Mouse (Mus musculus): Measurements from ENCODE around the gene Zfp54. TPM values are rescaled to one million over a fixed set of nuclear protein-coding genes. Genes with fewer than 3 reads are reported as not detected.
"Not testable (repeated sequence)": the region's sequence is repeated elsewhere in the genome, so short reads cannot be mapped to it uniquely, and the experiment has no call there.

Zfp54 gene
- 0.85 and 1.1 TPM in 2 replicates for total RNA-seq (2014; rRNA removed; ENCODE audit: low replicate concordance)
- 2.3 and 2.7 TPM in 2 replicates for polyA plus RNA-seq (2015; fragmentation: Nextera tagmentation; extraction: Ambion mirVana)

GRCm38 (mm10) chr17:21422664-21423599, at the start of gene Zfp54:
Gene Zfp54 (plus strand): TSS chr17:21423227.
- H3K27ac ChIP-seq (ENCODE audit: low read depth), result peak within 1 kb of the TSS; percentile 70
- peak within 1 kb of the TSS; percentile 84 for H3K4me2 ChIP-seq (ENCODE audit: low read depth, low read length)
- ATAC-seq (ENCODE audit: insufficient read depth, low read depth) (peak; percentile 99), DNase-seq (ENCODE audit: low spot score) (peak; percentile 68)
- WGBS, result 0% methylated on average over 22 of the region's 22 CpGs
- peaks cover 10% of the 10 kb centered on the region for H3K4me1 ChIP-seq (ENCODE audit: control insufficient read depth, insufficient read depth)
- peak within 1 kb of the TSS; percentile 50 for H3K9ac ChIP-seq (replicated peaks; ENCODE audit: low read depth, low read length)
- H3K9me3 ChIP-seq (replicated peaks; ENCODE audit: control insufficient read depth, low read length), result no peaks in the 10 kb centered on the region
- no peaks in the 10 kb centered on the region for H3K27me3 ChIP-seq (ENCODE audit: control insufficient read depth, insufficient read depth, low read length)
- TF ChIP-seq CTCF (IDR thresholded peaks at IDR 0.05; ENCODE audit: low read depth), result peak; percentile 84
- TF ChIP-seq EP300 (IDR thresholded peaks at IDR 0.05; ENCODE audit: low read depth), result no peak
- no peaks in the 10 kb centered on the region for H3K36me3 ChIP-seq (replicated peaks; ENCODE audit: control insufficient read depth, insufficient read depth, low read length)
- peak within 1 kb of the TSS; percentile 59 for H3K4me3 ChIP-seq (ENCODE audit: low read depth, low read length)

- H3K9ac ChIP-seq (replicated peaks; ENCODE audit: low read depth, low read length), result no peak overlapping the region
- no peak overlapping the region for H3K27ac ChIP-seq (ENCODE audit: low read depth)
- DNase-seq (ENCODE audit: low spot score), result no peak
- no peak overlapping the region for H3K4me3 ChIP-seq (ENCODE audit: low read depth, low read length)
- TF ChIP-seq CTCF (IDR thresholded peaks at IDR 0.05; ENCODE audit: low read depth) (no peak), EP300 (IDR thresholded peaks at IDR 0.05; ENCODE audit: low read depth) (no peak)
- H3K27me3 ChIP-seq (ENCODE audit: control insufficient read depth, insufficient read depth, low read length), result no peaks in the 10 kb centered on the region
- no peaks in the 10 kb centered on the region for H3K9me3 ChIP-seq (replicated peaks; ENCODE audit: control insufficient read depth, low read length)
- ATAC-seq (ENCODE audit: insufficient read depth, low read depth), result no peak
- no peak overlapping the region for H3K4me2 ChIP-seq (ENCODE audit: low read depth, low read length)
- WGBS, result 61% methylated on average over 1 of the region's 1 CpGs
- no peaks in the 10 kb centered on the region for H3K36me3 ChIP-seq (replicated peaks; ENCODE audit: control insufficient read depth, insufficient read depth, low read length)
- no peaks in the 10 kb centered on the region for H3K4me1 ChIP-seq (ENCODE audit: control insufficient read depth, insufficient read depth)
Measured at GRCm38 (mm10) chr17:21375311-21375710, 47.7 kb upstream of the Zfp54 start.

- peak within 1 kb of the TSS; percentile 36; the same call in 1 of the 2 replicates for H3K9ac ChIP-seq (replicated peaks; ENCODE audit: low read depth, low read length)
- H3K4me2 ChIP-seq (ENCODE audit: low read depth, low read length), result peak within 1 kb of the TSS; percentile 84
- DNase-seq (ENCODE audit: low spot score), result peak; percentile 74
- TF ChIP-seq EP300 (IDR thresholded peaks at IDR 0.05; ENCODE audit: low read depth) (no peak), CTCF (IDR thresholded peaks at IDR 0.05; ENCODE audit: low read depth) (peak; percentile 70)
- no peaks in the 10 kb centered on the region for H3K36me3 ChIP-seq (replicated peaks; ENCODE audit: control insufficient read depth, insufficient read depth, low read length)
- H3K27ac ChIP-seq (ENCODE audit: low read depth), result no peak within 1 kb of the TSS
- ATAC-seq (ENCODE audit: insufficient read depth, low read depth), result peak; percentile 95
- peaks cover 9% of the 10 kb centered on the region for H3K4me1 ChIP-seq (ENCODE audit: control insufficient read depth, insufficient read depth)
- H3K27me3 ChIP-seq (ENCODE audit: control insufficient read depth, insufficient read depth, low read length), result no peaks in the 10 kb centered on the region
- WGBS, result 3% methylated on average over 20 of the region's 20 CpGs
- H3K9me3 ChIP-seq (replicated peaks; ENCODE audit: control insufficient read depth, low read length), result no peaks in the 10 kb centered on the region
- peak within 1 kb of the TSS; percentile 53 for H3K4me3 ChIP-seq (ENCODE audit: low read depth, low read length)
Measured at GRCm38 (mm10) chr17:21383391-21384056, 39.5 kb upstream of the Zfp54 start, which contains the start of gene Zfp677. Gene Zfp677 (plus strand): TSS chr17:21383748.

- Histone ChIP-seq H3K36me3 (replicated peaks; ENCODE audit: control insufficient read depth, insufficient read depth, low read length) (no peaks in the 10 kb centered on the region), H3K4me1 (ENCODE audit: control insufficient read depth, insufficient read depth) (peaks cover 9% of the 10 kb centered on the region), H3K27me3 (ENCODE audit: control insufficient read depth, insufficient read depth, low read length) (no peaks in the 10 kb centered on the region), H3K9ac (replicated peaks; ENCODE audit: low read depth, low read length) (peak overlapping the region; percentile 36; the same call in 1 of the 2 replicates), H3K4me3 (ENCODE audit: low read depth, low read length) (peak overlapping the region; percentile 53), H3K27ac (ENCODE audit: low read depth) (no peak overlapping the region), H3K9me3 (replicated peaks; ENCODE audit: control insufficient read depth, low read length) (no peaks in the 10 kb centered on the region), H3K4me2 (ENCODE audit: low read depth, low read length) (peak overlapping the region; percentile 84)
- 12% methylated on average over 8 of the region's 8 CpGs for WGBS
- DNase-seq (ENCODE audit: low spot score) (no peak), ATAC-seq (ENCODE audit: insufficient read depth, low read depth) (no peak)
- no peak for TF ChIP-seq CTCF (IDR thresholded peaks at IDR 0.05; ENCODE audit: low read depth)
- TF ChIP-seq EP300 (IDR thresholded peaks at IDR 0.05; ENCODE audit: low read depth), result no peak
Measured at GRCm38 (mm10) chr17:21384057-21384411, 39.0 kb upstream of the Zfp54 start.

- H3K27me3 ChIP-seq (ENCODE audit: control insufficient read depth, insufficient read depth, low read length); H3K4me1 ChIP-seq (ENCODE audit: control insufficient read depth, insufficient read depth); ATAC-seq (ENCODE audit: insufficient read depth, low read depth); H3K27ac ChIP-seq (ENCODE audit: low read depth); H3K9me3 ChIP-seq (replicated peaks; ENCODE audit: control insufficient read depth, low read length); H3K36me3 ChIP-seq (replicated peaks; ENCODE audit: control insufficient read depth, insufficient read depth, low read length); H3K9ac ChIP-seq (replicated peaks; ENCODE audit: low read depth, low read length); H3K4me2 ChIP-seq (ENCODE audit: low read depth, low read length); H3K4me3 ChIP-seq (ENCODE audit: low read depth, low read length); DNase-seq (ENCODE audit: low spot score): not testable (repeated sequence)
- WGBS, result 69% methylated on average over 9 of the region's 9 CpGs
Measured at GRCm38 (mm10) chr17:21438806-21439400, 15.9 kb downstream of the Zfp54 start.
